ENCODE assay signal across 13 mouse cellular contexts in the genomic region with DNA sequence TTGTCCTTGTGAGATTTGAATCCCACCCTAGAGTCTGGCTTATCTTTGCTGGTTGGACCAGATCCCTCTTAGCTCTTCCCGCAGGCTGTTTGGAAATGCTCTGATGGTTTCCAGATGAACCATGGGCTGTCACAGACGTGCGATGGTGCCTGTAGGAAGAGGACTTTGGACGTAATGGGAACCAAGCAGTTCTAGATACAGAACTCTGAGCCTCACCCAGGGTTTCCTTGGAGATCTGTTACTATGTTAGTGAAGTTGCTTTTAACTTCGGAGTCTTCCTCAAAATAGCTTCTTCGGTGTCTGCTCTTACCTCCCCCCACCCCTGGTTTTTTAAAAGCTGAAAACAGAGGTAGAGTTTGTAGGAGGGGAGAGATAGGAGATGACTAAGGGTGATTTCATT. TPM values are rescaled to one million over a fixed set of nuclear protein-coding genes. Genes with fewer than 3 reads are reported as not detected.
DNase-seq lines count a peak whose midpoint lies in the region; ATAC-seq lines count a peak whose summit lies in the region.
"Had no signal": no experiment of that assay in that cellular context is flagged by ENCODE, and none has a peak within 500 bp of the region (broad histone marks: within the 10 kb centered on the region; RNA-seq: fewer than 3 reads in every experiment).

No protein-coding gene starts in this region.

- H3K27me3 ChIP-seq in intestine, embryonic 16.5 days (replicated peaks; ENCODE audit: control insufficient read depth, insufficient read depth, low read length): no peaks in the 10 kb centered on the region
- H3K27me3 ChIP-seq in forebrain, embryonic 14.5 days (replicated peaks; ENCODE audit: control insufficient read depth, insufficient read depth, low read length): no peaks in the 10 kb centered on the region

- no peak overlapping the region for H3K9ac ChIP-seq in intestine, embryonic 16.5 days (ENCODE audit: low read depth, low read length)
- no peak overlapping the region for H3K9ac ChIP-seq in forebrain, embryonic 14.5 days (ENCODE audit: low read length)

- H3K36me3 ChIP-seq in intestine, embryonic 16.5 days (ENCODE audit: control insufficient read depth, insufficient read depth, low read length): no peaks in the 10 kb centered on the region
- no peaks in the 10 kb centered on the region for H3K36me3 ChIP-seq in forebrain, embryonic 14.5 days (ENCODE audit: control insufficient read depth, insufficient read depth, low read length)

- no peak overlapping the region for H3K27ac ChIP-seq in intestine, embryonic 16.5 days (ENCODE audit: low read length)
- no peak overlapping the region for H3K27ac ChIP-seq in forebrain, embryonic 14.5 days (ENCODE audit: low read depth, low read length)
- H3K27ac ChIP-seq: macrophage had no signal

- ATAC-seq in intestine, embryonic 16.5 days: no peak
- ATAC-seq in forebrain, embryonic 14.5 days: no peak

- H3K4me3 ChIP-seq in intestine, embryonic 16.5 days (ENCODE audit: low read length): peak overlapping the region; percentile 85
- H3K4me3 ChIP-seq in forebrain, embryonic 14.5 days (ENCODE audit: low read depth, low read length): no peak overlapping the region

- peaks cover 19% of the 10 kb centered on the region for H3K4me1 ChIP-seq in intestine, embryonic 16.5 days (ENCODE audit: control insufficient read depth, insufficient read depth, low read length)
- peaks cover 8% of the 10 kb centered on the region; the same call in 1 of the 2 replicates for H3K4me1 ChIP-seq in forebrain, embryonic 14.5 days (ENCODE audit: control insufficient read depth, insufficient read depth, low read length)

- 44% methylated on average over 6 of the region's 6 CpGs for WGBS in intestine, embryonic 16.5 days
- 89% methylated on average over 6 of the region's 6 CpGs for WGBS in forebrain, embryonic 14.5 days

- DNase-seq in kidney, adult 9 months: peak; percentile 37
- DNase-seq in kidney, adult 8-10 months: no peak
- DNase-seq in right cerebral cortex, adult 2 months (ENCODE audit: low spot score in 2 of 2): peak; percentile 35 to 60
- no peak for DNase-seq in right cerebral cortex, postnatal 25 days
- peak; percentile 17 for DNase-seq in right cerebral cortex, postnatal 14 days
- no peak for DNase-seq in cerebellum, adult 11 months
- no peak for DNase-seq in forebrain, embryonic 14.5 days (ENCODE audit: low spot score)
- DNase-seq: cerebellum, postnatal 14 days; heart, adult 11 months; kidney, adult 18-20 months; thymus, postnatal 25 days had no signal

- peak overlapping the region; percentile 96; the same call in 1 of the 2 replicates for H3K4me2 ChIP-seq in intestine, embryonic 16.5 days (ENCODE audit: low read depth, low read length)
- no peak overlapping the region for H3K4me2 ChIP-seq in forebrain, embryonic 14.5 days (ENCODE audit: low read length)

- 0 out of 2 replicates have a peak, but pooled peaks cover 3% of the 10 kb centered on the region for H3K9me3 ChIP-seq in intestine, embryonic 16.5 days (ENCODE audit: control insufficient read depth, low read length)
- no peaks in the 10 kb centered on the region for H3K9me3 ChIP-seq in forebrain, embryonic 14.5 days (replicated peaks; ENCODE audit: control insufficient read depth, low read length)

RNA-seq across cellular contexts. Expression of a gene that starts 1.6 kb away (rescaled TPM):
- 1.4 and 2.5 TPM in 2 replicates for polyA plus RNA-seq in intestine, embryonic 16.5 days (2015; fragmentation: Nextera tagmentation; extraction: Ambion mirVana)
- 1.4 and 1.7 TPM in 2 replicates for polyA plus RNA-seq in forebrain, embryonic 14.5 days (2014; fragmentation: Nextera tagmentation; extraction: Ambion mirVana)
- polyA plus RNA-seq: macrophage had no signal

RNA-seq across cellular contexts. Expression of a gene that starts 2.6 kb away (rescaled TPM):
- polyA plus RNA-seq in intestine, embryonic 16.5 days (2015; fragmentation: Nextera tagmentation; extraction: Ambion mirVana): 264 and 268 TPM in 2 replicates
- polyA plus RNA-seq in forebrain, embryonic 14.5 days (2014; fragmentation: Nextera tagmentation; extraction: Ambion mirVana): 270 and 313 TPM in 2 replicates

RNA-seq across cellular contexts. Expression of a gene that starts 46.2 kb away (rescaled TPM):
- polyA plus RNA-seq in intestine, embryonic 16.5 days (2015; fragmentation: Nextera tagmentation; extraction: Ambion mirVana): 25.4 and 27.4 TPM in 2 replicates
- 10.6 and 14.1 TPM in 2 replicates for polyA plus RNA-seq in forebrain, embryonic 14.5 days (2014; fragmentation: Nextera tagmentation; extraction: Ambion mirVana)

Comparison
In these comparisons a context has a peak if more than half of its experiments do, and no peak if none do; other contexts are left out.
1. DNase-seq: peak in kidney, adult 9 months (single experiment), right cerebral cortex, adult 2 months (2 of 2) and right cerebral cortex, postnatal 14 days (single experiment); none in kidney, adult 8-10 months (0 of 2), right cerebral cortex, postnatal 25 days (single experiment), cerebellum, adult 11 months (single experiment) and forebrain, embryonic 14.5 days (single experiment).